Mouse (Mus musculus) liver, adult 2 months (tissue): ENCODE results near the gene Cdh15.

Experiments
- CTCF ChIP-seq: fragments of 200-500 bp; IDR thresholded peaks from 2 replicates; pipeline ENCODE4 v1.5.1; 2011; ENCODE audit warnings: low read depth, low read length, control low read depth
- POLR2A ChIP-seq: fragments of 200-500 bp; IDR thresholded peaks from 2 replicates; pipeline ENCODE4 v1.6.1; 2011; ENCODE audit warnings: low read length, control low read depth; ENCODE audit not compliant: insufficient read depth; ENCODE audit errors: extremely low read depth

DNA sequence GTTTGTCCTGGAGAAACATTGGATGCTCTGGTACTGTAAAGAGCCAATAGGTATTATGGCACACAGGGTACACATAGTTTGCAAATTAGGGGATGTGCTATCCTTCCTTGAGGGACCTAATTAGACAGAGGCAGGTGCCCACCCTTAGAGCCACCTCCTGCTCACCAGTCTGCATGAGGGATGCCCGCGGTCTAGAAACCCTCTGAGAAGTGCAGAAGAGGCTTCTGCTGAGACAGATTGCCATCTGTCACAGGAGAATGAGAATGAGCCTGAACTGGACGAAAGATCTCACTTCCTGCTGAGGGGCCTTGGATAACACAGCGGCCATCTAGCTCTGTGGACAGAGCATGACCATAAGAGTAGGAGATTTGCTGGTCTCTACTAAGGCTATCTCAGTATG is 65.1 kb downstream of the Cdh15 start:
- no peak for TF ChIP-seq POLR2A
- TF ChIP-seq CTCF: no peak
